Mouse (Mus musculus): ENCODE results near the gene Olfr71. TPM values are rescaled to one million over a fixed set of nuclear protein-coding genes. Genes with fewer than 3 reads are reported as not detected.

The Olfr71 gene
- polyA plus RNA-seq, 1 experiment from 2014 or later = not detected

DNA sequence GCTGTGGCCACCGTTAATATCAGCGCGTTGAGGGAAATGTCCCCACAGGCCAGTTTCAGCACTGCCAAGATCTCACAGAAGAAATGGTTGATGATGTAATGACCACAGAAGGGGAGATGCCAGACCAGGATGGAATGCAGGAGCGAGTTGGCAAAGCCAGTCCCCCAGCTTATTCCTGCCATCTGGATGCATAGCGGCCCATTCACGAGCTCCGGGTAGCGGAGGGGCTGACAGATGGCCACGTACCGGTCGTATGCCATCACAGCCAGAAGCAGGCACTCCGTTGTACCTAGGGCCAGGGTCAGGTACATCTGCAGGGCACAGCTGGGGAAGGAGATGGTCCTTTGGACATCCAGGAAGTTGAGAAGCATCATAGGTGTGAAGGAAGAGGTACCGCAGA, 13.5 kb downstream of the Olfr71 start:
- H3K27ac ChIP-seq (ENCODE audit: low read depth, low read length) = no peak overlapping the region
- ATAC-seq (ENCODE audit: low FRiP score) = no peak
- DNase-seq (ENCODE audit: low spot score, missing footprints) = peak; percentile 57
- 95% methylated on average over 13 of the region's 13 CpGs for WGBS
- no peaks in the 10 kb centered on the region for H3K9me3 ChIP-seq (ENCODE audit: control insufficient read depth, low read length)
- no peaks in the 10 kb centered on the region for H3K4me1 ChIP-seq (ENCODE audit: control insufficient read depth, insufficient read depth, low read length)
- H3K4me3 ChIP-seq (ENCODE audit: low read depth, low read length) = no peak overlapping the region
- H3K9ac ChIP-seq (ENCODE audit: low read length) = no peak overlapping the region
- no peaks in the 10 kb centered on the region for H3K36me3 ChIP-seq (ENCODE audit: control insufficient read depth, insufficient read depth, low read length)
- H3K27me3 ChIP-seq (ENCODE audit: control insufficient read depth, insufficient read depth, low read length) = no peaks in the 10 kb centered on the region
- no peak overlapping the region for H3K4me2 ChIP-seq

DNA sequence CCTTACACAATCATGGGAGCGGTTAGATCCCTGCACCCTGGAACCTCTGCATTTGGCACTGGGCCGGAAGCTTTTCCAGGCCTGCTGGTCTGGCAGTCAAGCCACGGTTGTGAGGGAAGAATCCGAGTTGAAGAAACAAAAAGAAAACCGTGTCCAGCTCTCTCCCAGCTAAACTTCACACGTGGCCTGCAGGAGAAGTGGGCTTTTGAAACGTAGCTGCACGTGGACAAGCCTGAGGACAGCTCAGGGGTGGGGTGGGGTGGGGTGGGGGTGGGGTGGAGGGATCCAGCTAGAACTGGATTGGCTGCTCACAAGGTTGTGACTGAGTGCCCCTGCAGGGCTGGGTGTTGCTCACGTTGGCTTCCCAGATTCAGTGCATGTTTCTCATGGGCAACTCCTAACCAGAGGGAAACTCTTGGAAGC, 14.8 kb downstream of the Olfr71 start:
- no peak for ATAC-seq (ENCODE audit: low FRiP score)
- 37% methylated on average over 9 of the region's 9 CpGs for WGBS
- H3K27me3 ChIP-seq (ENCODE audit: control insufficient read depth, insufficient read depth, low read length) = no peaks in the 10 kb centered on the region
- no peak overlapping the region for H3K9ac ChIP-seq (ENCODE audit: low read length)
- no peaks in the 10 kb centered on the region for H3K36me3 ChIP-seq (ENCODE audit: control insufficient read depth, insufficient read depth, low read length)
- no peak overlapping the region for H3K4me2 ChIP-seq
- no peaks in the 10 kb centered on the region for H3K9me3 ChIP-seq (ENCODE audit: control insufficient read depth, low read length)
- H3K4me1 ChIP-seq (ENCODE audit: control insufficient read depth, insufficient read depth, low read length) = no peaks in the 10 kb centered on the region
- no peak overlapping the region for H3K27ac ChIP-seq (ENCODE audit: low read depth, low read length)
- no peak overlapping the region for H3K4me3 ChIP-seq (ENCODE audit: low read depth, low read length)
- DNase-seq (ENCODE audit: low spot score, missing footprints) = peak; percentile 75

DNA sequence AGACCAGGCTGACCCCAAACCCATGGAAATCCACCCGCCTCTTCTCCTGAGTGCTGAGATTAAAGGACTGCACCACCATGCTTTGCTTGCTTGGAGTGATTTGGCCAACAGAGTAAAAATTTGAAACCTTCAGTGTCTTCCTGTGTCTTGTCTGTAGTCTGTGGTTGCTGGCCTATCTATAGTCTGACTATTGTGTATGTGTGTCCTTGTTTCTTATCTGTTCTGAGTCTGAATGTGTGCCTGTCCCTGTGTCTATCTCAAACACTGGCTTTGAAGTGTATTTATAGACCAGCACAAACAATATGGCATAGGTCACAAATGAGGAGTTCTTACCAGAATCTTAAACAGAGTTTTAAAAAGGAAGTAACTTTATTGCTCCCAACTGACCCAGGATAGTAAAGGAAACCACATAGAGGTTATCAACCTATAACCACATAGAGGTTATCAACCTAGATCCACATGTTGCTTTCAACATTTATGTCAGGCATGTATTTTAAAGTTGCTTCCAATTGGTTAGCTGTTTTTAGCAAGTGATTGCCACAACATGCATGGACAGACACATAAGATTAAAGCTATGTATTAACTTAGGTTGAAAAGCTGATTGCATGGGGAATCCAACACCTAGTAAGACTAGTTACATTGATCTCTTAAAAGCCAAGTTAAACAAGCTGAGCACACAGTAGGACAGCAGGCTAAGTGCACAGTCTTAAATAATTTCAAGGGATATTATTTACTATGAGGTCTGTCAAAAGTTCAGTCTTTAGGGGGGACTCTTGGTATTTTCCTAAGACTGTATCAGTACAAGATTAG, 15.4 kb downstream of the Olfr71 start:
- Histone ChIP-seq H3K4me1 (ENCODE audit: control insufficient read depth, insufficient read depth, low read length) (no peaks in the 10 kb centered on the region), H3K4me3 (ENCODE audit: low read depth, low read length) (no peak overlapping the region), H3K4me2 (no peak overlapping the region), H3K36me3 (ENCODE audit: control insufficient read depth, insufficient read depth, low read length) (peaks cover 2% of the 10 kb centered on the region; the same call in 1 of the 2 replicates), H3K27me3 (ENCODE audit: control insufficient read depth, insufficient read depth, low read length) (no peaks in the 10 kb centered on the region), H3K9me3 (ENCODE audit: control insufficient read depth, low read length) (no peaks in the 10 kb centered on the region), H3K27ac (ENCODE audit: low read depth, low read length) (no peak overlapping the region), H3K9ac (ENCODE audit: low read length) (no peak overlapping the region)
- peak; percentile 51 for DNase-seq (ENCODE audit: low spot score, missing footprints)
- ATAC-seq (ENCODE audit: low FRiP score) = no peak
- 86% methylated on average over 1 of the region's 1 CpGs for WGBS

DNA sequence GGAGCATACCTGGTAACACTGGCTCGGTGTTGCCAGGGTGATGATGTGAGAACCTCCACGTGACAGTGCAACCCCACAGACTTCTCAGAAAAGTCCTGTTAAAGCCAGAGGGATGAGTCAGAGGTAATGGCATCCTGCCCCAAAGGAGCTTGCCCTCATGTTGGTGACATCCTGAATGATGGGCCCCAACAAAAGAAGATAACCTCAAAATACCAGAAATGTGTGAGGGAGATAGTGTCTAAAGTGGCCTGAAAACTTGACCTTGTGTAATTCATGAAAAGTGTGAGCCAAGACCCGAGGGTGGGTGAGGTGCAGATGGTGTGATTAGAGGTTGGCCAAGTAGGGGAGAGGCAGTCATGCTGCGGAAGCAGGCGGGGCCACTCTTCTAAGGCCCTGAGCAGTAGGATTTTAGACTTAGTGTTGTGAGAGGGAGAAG, 16.2 kb downstream of the Olfr71 start:
- no peaks in the 10 kb centered on the region for H3K4me1 ChIP-seq (ENCODE audit: control insufficient read depth, insufficient read depth, low read length)
- DNase-seq (ENCODE audit: low spot score, missing footprints) = peak; percentile 81
- 73% methylated on average over 5 of the region's 5 CpGs for WGBS

DNA sequence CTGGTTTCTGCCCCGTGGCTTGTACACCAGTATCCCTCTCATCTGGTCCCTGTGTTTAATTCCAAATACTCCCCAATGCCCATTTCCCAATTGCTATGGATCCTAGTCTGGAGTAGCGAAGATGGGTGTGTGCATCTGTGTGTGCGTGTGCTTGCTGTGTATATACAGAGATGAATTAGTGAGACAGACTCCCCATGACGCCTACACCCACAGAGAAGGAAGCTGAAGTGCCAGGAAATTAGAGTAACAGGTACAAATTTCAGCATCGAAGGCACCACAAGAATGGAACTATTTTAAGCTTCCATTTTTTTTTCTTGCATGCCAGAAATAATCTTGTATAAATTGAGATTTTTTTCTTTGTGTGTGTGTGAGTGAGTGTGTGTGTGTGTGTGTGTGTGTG, 19.0 kb downstream of the Olfr71 start:
- ATAC-seq (ENCODE audit: low FRiP score) (no peak), DNase-seq (ENCODE audit: low spot score, missing footprints) (peak; percentile 12)
- H3K4me2 ChIP-seq = no peak overlapping the region
- H3K4me1 ChIP-seq (ENCODE audit: control insufficient read depth, insufficient read depth, low read length) = no peaks in the 10 kb centered on the region
- H3K4me3 ChIP-seq (ENCODE audit: low read depth, low read length) = no peak overlapping the region
- no peaks in the 10 kb centered on the region for H3K9me3 ChIP-seq (ENCODE audit: control insufficient read depth, low read length)
- H3K9ac ChIP-seq (ENCODE audit: low read length) = no peak overlapping the region
- H3K27me3 ChIP-seq (ENCODE audit: control insufficient read depth, insufficient read depth, low read length) = no peaks in the 10 kb centered on the region
- no peak overlapping the region for H3K27ac ChIP-seq (ENCODE audit: low read depth, low read length)
- H3K36me3 ChIP-seq (ENCODE audit: control insufficient read depth, insufficient read depth, low read length) = peaks cover 2% of the 10 kb centered on the region; the same call in 1 of the 2 replicates
- 83% methylated on average over 5 of the region's 5 CpGs for WGBS

More for the DNA sequence above, 16.2 kb downstream of the Olfr71 start:
- Histone ChIP-seq H3K4me3 (ENCODE audit: low read depth, low read length) (no peak overlapping the region), H3K9ac (ENCODE audit: low read length) (no peak overlapping the region), H3K27me3 (ENCODE audit: control insufficient read depth, insufficient read depth, low read length) (no peaks in the 10 kb centered on the region), H3K4me2 (no peak overlapping the region), H3K36me3 (ENCODE audit: control insufficient read depth, insufficient read depth, low read length) (peaks cover 2% of the 10 kb centered on the region; the same call in 1 of the 2 replicates), H3K27ac (ENCODE audit: low read depth, low read length) (no peak overlapping the region), H3K9me3 (ENCODE audit: control insufficient read depth, low read length) (no peaks in the 10 kb centered on the region)
- no peak for ATAC-seq (ENCODE audit: low FRiP score)

DNA sequence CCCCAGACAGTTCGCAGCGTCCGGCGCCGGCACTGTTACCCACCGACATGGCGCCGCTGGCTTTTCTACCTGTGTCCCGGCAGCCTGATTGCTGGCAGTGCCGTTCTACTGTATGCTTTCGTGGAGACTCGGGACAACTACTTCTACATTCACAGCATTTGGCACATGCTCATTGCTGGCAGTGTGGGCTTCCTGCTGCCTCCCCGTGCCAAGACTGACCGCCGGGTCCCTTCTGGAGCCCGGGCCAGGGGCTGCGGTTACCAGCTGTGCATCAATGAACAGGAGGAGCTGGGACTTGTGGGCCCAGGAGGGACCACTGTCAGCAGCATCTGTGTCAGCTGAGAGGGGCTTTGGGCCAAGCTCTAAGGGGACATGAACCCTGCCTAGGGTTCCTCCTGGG, 20.0 kb downstream of the Olfr71 start:
- no peak for DNase-seq (ENCODE audit: low spot score, missing footprints)
- Histone ChIP-seq H3K4me2 (no peak overlapping the region), H3K4me1 (ENCODE audit: control insufficient read depth, insufficient read depth, low read length) (no peaks in the 10 kb centered on the region), H3K9ac (ENCODE audit: low read length) (no peak overlapping the region), H3K27me3 (ENCODE audit: control insufficient read depth, insufficient read depth, low read length) (no peaks in the 10 kb centered on the region), H3K27ac (ENCODE audit: low read depth, low read length) (no peak overlapping the region), H3K36me3 (ENCODE audit: control insufficient read depth, insufficient read depth, low read length) (peaks cover 2% of the 10 kb centered on the region; the same call in 1 of the 2 replicates), H3K4me3 (ENCODE audit: low read depth, low read length) (no peak overlapping the region), H3K9me3 (ENCODE audit: control insufficient read depth, low read length) (no peaks in the 10 kb centered on the region)
- 95% methylated on average over 17 of the region's 17 CpGs for WGBS
- no peak for ATAC-seq (ENCODE audit: low FRiP score)

DNA sequence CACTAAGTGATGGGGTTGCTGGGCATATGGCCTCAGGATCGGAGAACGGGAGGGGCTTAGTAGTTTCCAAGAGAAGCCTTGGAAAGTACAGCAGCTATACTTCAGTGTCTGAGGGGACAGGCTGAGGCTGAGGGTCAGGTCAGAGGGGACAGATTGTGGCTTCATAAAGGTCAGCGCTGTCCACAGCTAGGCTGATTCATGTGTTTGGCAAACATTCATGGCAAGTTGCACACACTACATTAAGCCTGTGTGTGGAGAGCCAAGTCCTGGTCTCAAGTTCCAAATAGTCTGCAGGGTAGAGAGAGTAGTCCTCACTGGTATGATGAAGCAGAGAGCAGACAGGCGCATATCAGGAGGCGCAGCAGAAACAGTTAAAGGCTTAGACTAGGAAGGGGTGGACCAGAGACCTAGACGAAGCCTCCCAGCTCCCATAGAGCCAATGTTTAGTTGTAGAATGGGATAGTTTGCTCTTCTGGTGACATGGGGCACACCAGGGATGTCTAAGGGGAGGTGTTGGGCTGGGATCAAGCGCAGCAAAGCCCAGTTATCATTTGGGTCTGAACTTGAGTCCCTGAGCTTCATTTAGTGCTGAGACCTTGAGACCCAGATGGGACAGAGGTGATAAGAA, 30.5 kb downstream of the Olfr71 start:
- Histone ChIP-seq H3K36me3 (ENCODE audit: control insufficient read depth, insufficient read depth, low read length) (peaks cover 6% of the 10 kb centered on the region), H3K4me1 (ENCODE audit: control insufficient read depth, insufficient read depth, low read length) (no peaks in the 10 kb centered on the region), H3K9me3 (ENCODE audit: control insufficient read depth, low read length) (no peaks in the 10 kb centered on the region), H3K27ac (ENCODE audit: low read depth, low read length) (no peak overlapping the region), H3K27me3 (ENCODE audit: control insufficient read depth, insufficient read depth, low read length) (no peaks in the 10 kb centered on the region), H3K4me2 (no peak overlapping the region), H3K4me3 (ENCODE audit: low read depth, low read length) (no peak overlapping the region), H3K9ac (ENCODE audit: low read length) (no peak overlapping the region)
- DNase-seq (ENCODE audit: low spot score, missing footprints) (no peak), ATAC-seq (ENCODE audit: low FRiP score) (no peak)
- WGBS = 88% methylated on average over 7 of the region's 7 CpGs

DNA sequence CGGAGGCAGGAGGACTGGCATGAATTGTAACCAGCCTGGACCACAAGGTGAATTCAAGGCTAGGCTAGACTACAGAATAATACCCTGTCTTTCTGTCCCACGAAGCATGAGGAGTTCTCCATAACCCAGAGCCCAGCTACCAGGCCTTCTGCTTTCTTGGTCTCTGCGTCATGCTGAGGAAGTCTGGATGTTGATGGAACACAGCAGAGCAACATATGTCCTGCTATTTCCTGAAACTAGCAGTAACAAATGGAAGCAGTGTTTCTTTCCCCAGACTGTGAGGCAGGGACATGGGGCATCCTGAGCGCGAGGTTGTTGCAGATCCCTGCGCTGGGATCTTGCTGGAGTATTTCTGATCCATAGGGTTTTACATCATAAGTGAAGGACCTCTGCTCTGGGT, 31.5 kb downstream of the Olfr71 start:
- Histone ChIP-seq H3K9ac (ENCODE audit: low read length) (no peak overlapping the region), H3K4me3 (ENCODE audit: low read depth, low read length) (no peak overlapping the region), H3K9me3 (ENCODE audit: control insufficient read depth, low read length) (no peaks in the 10 kb centered on the region), H3K27ac (ENCODE audit: low read depth, low read length) (no peak overlapping the region), H3K27me3 (ENCODE audit: control insufficient read depth, insufficient read depth, low read length) (no peaks in the 10 kb centered on the region), H3K4me2 (no peak overlapping the region), H3K36me3 (ENCODE audit: control insufficient read depth, insufficient read depth, low read length) (peaks cover 6% of the 10 kb centered on the region), H3K4me1 (ENCODE audit: control insufficient read depth, insufficient read depth, low read length) (no peaks in the 10 kb centered on the region)
- ATAC-seq (ENCODE audit: low FRiP score) = no peak
- WGBS = 82% methylated on average over 6 of the region's 6 CpGs
- no peak for DNase-seq (ENCODE audit: low spot score, missing footprints)

DNA sequence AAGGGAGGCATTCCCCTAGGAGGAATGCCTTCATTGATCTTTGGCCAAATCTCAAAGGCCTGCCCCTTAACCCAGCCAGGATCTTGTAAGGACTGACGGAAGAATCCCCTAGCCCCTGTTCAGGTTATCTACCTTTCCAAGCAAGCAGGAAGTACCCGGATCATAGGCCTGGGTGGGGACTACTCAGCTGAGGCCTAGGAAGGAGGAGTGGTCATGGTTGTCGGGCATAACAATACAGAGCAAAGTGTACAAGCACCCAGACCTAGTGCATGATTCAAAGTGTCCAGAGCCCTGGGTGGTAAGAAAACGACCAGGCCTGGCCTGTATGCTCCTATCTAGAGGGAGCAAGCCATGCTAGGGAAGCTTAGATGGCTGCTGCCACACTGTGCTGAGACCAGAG, 34.4 kb downstream of the Olfr71 start:
- H3K36me3 ChIP-seq (ENCODE audit: control insufficient read depth, insufficient read depth, low read length) = 0 out of 2 replicates have a peak, but pooled peaks cover under 1% of the 10 kb centered on the region
- ATAC-seq (ENCODE audit: low FRiP score) = no peak

More for the DNA sequence above, 34.4 kb downstream of the Olfr71 start:
- no peak for DNase-seq (ENCODE audit: low spot score, missing footprints)
- Histone ChIP-seq H3K27me3 (ENCODE audit: control insufficient read depth, insufficient read depth, low read length) (no peaks in the 10 kb centered on the region), H3K4me1 (ENCODE audit: control insufficient read depth, insufficient read depth, low read length) (peaks cover 2% of the 10 kb centered on the region; the same call in 1 of the 2 replicates), H3K9me3 (ENCODE audit: control insufficient read depth, low read length) (no peaks in the 10 kb centered on the region), H3K4me2 (no peak overlapping the region), H3K9ac (ENCODE audit: low read length) (no peak overlapping the region), H3K4me3 (ENCODE audit: low read depth, low read length) (no peak overlapping the region), H3K27ac (ENCODE audit: low read depth, low read length) (no peak overlapping the region)
- 79% methylated on average over 4 of the region's 4 CpGs for WGBS

Data from midbrain, embryonic 11.5 days (tissue).